Mouse (Mus musculus): ENCODE data around the gene Cryzl2. TPM values are rescaled to one million over a fixed set of nuclear protein-coding genes. Genes with fewer than 3 reads are reported as not detected.

Gene Cryzl2
- polyA plus RNA-seq, 1 experiment from 2014 or later: 28.7 TPM

GRCm38 (mm10) chr1:157516838-157517808, 58.7 kb downstream of the Cryzl2 start:
- H3K36me3 ChIP-seq (ENCODE audit: insufficient read depth, low read length): no peaks in the 10 kb centered on the region
- H3K27me3 ChIP-seq (ENCODE audit: insufficient read depth, low read length): no peaks in the 10 kb centered on the region
- no peak for ATAC-seq (ENCODE audit: low FRiP score, low TSS enrichment)
- H3K4me3 ChIP-seq (ENCODE audit: low read length): no peak overlapping the region
- H3K4me1 ChIP-seq (ENCODE audit: insufficient read depth, low read length): peaks cover 3% of the 10 kb centered on the region; the same call in 1 of the 2 replicates
- no peak overlapping the region for H3K9ac ChIP-seq (replicated peaks; ENCODE audit: low read length)
- no peak overlapping the region for H3K27ac ChIP-seq (ENCODE audit: low read length)
- no peaks in the 10 kb centered on the region for H3K9me3 ChIP-seq (ENCODE audit: low read length)
- H3K4me2 ChIP-seq (replicated peaks; ENCODE audit: low read depth, low read length): no peak overlapping the region
- 85% methylated on average over 8 of the region's 8 CpGs for WGBS

GRCm38 (mm10) chr1:157518111-157518523, 59.7 kb downstream of the Cryzl2 start:
- no peak overlapping the region for H3K4me2 ChIP-seq (replicated peaks; ENCODE audit: low read depth, low read length)
- H3K9ac ChIP-seq (replicated peaks; ENCODE audit: low read length): no peak overlapping the region
- peak; percentile 82 for ATAC-seq (ENCODE audit: low FRiP score, low TSS enrichment)
- peaks cover 3% of the 10 kb centered on the region; the same call in 1 of the 2 replicates for H3K4me1 ChIP-seq (ENCODE audit: insufficient read depth, low read length)
- no peak overlapping the region for H3K4me3 ChIP-seq (ENCODE audit: low read length)
- H3K27ac ChIP-seq (ENCODE audit: low read length): no peak overlapping the region
- no peaks in the 10 kb centered on the region for H3K9me3 ChIP-seq (ENCODE audit: low read length)
- H3K36me3 ChIP-seq (ENCODE audit: insufficient read depth, low read length): no peaks in the 10 kb centered on the region
- no peaks in the 10 kb centered on the region for H3K27me3 ChIP-seq (ENCODE audit: insufficient read depth, low read length)
- 41% methylated on average over 4 of the region's 4 CpGs for WGBS

- Histone ChIP-seq H3K4me2 (replicated peaks; ENCODE audit: low read depth, low read length) (no peak overlapping the region), H3K9me3 (ENCODE audit: low read length) (no peaks in the 10 kb centered on the region), H3K4me3 (ENCODE audit: low read length) (no peak overlapping the region), H3K4me1 (ENCODE audit: insufficient read depth, low read length) (peaks cover 3% of the 10 kb centered on the region; the same call in 1 of the 2 replicates), H3K27ac (ENCODE audit: low read length) (no peak overlapping the region), H3K36me3 (ENCODE audit: insufficient read depth, low read length) (no peaks in the 10 kb centered on the region), H3K27me3 (ENCODE audit: insufficient read depth, low read length) (no peaks in the 10 kb centered on the region), H3K9ac (replicated peaks; ENCODE audit: low read length) (no peak overlapping the region)
- ATAC-seq (ENCODE audit: low FRiP score, low TSS enrichment): no peak
- 84% methylated on average over 2 of the region's 2 CpGs for WGBS
These were observed 61.0 kb downstream of the Cryzl2 start for GRCm38 (mm10) chr1:157519396-157519795.

GRCm38 (mm10) chr1:157522322-157522721, 63.9 kb downstream of the Cryzl2 start:
- Histone ChIP-seq H3K27me3 (ENCODE audit: insufficient read depth, low read length) (no peaks in the 10 kb centered on the region), H3K4me2 (replicated peaks; ENCODE audit: low read depth, low read length) (no peak overlapping the region), H3K27ac (ENCODE audit: low read length) (no peak overlapping the region), H3K4me1 (ENCODE audit: insufficient read depth, low read length) (peaks cover 3% of the 10 kb centered on the region; the same call in 1 of the 2 replicates), H3K4me3 (ENCODE audit: low read length) (no peak overlapping the region), H3K9ac (replicated peaks; ENCODE audit: low read length) (no peak overlapping the region), H3K9me3 (ENCODE audit: low read length) (no peaks in the 10 kb centered on the region), H3K36me3 (ENCODE audit: insufficient read depth, low read length) (no peaks in the 10 kb centered on the region)
- WGBS: 91% methylated on average over 5 of the region's 5 CpGs
- ATAC-seq (ENCODE audit: low FRiP score, low TSS enrichment): no peak

- 85% methylated on average over 7 of the region's 7 CpGs for WGBS
- H3K27ac ChIP-seq (ENCODE audit: low read length): no peak overlapping the region
- H3K4me3 ChIP-seq (ENCODE audit: low read length): no peak overlapping the region
- no peaks in the 10 kb centered on the region for H3K36me3 ChIP-seq (ENCODE audit: insufficient read depth, low read length)
- H3K27me3 ChIP-seq (ENCODE audit: insufficient read depth, low read length): no peaks in the 10 kb centered on the region
- H3K4me1 ChIP-seq (ENCODE audit: insufficient read depth, low read length): no peaks in the 10 kb centered on the region
- H3K9me3 ChIP-seq (ENCODE audit: low read length): no peaks in the 10 kb centered on the region
- no peak for ATAC-seq (ENCODE audit: low FRiP score, low TSS enrichment)
- H3K4me2 ChIP-seq (replicated peaks; ENCODE audit: low read depth, low read length): no peak overlapping the region
- no peak overlapping the region for H3K9ac ChIP-seq (replicated peaks; ENCODE audit: low read length)
These were observed 66.4 kb downstream of the Cryzl2 start for GRCm38 (mm10) chr1:157524775-157525174.

- 86% methylated on average over 16 of the region's 16 CpGs for WGBS
- ATAC-seq (ENCODE audit: low FRiP score, low TSS enrichment): peak; percentile 54; the same call in 1 of the 2 replicates
- Histone ChIP-seq H3K9me3 (ENCODE audit: low read length) (no peaks in the 10 kb centered on the region), H3K27me3 (ENCODE audit: insufficient read depth, low read length) (no peaks in the 10 kb centered on the region), H3K9ac (replicated peaks; ENCODE audit: low read length) (no peak overlapping the region), H3K4me3 (ENCODE audit: low read length) (no peak overlapping the region), H3K36me3 (ENCODE audit: insufficient read depth, low read length) (no peaks in the 10 kb centered on the region), H3K4me1 (ENCODE audit: insufficient read depth, low read length) (no peaks in the 10 kb centered on the region), H3K4me2 (replicated peaks; ENCODE audit: low read depth, low read length) (no peak overlapping the region), H3K27ac (ENCODE audit: low read length) (no peak overlapping the region)
These were observed 67.4 kb downstream of the Cryzl2 start for GRCm38 (mm10) chr1:157525692-157526354.

- no peaks in the 10 kb centered on the region for H3K4me1 ChIP-seq (ENCODE audit: insufficient read depth, low read length)
- ATAC-seq (ENCODE audit: low FRiP score, low TSS enrichment): no peak
- H3K4me3 ChIP-seq (ENCODE audit: low read length): no peak overlapping the region
- no peaks in the 10 kb centered on the region for H3K36me3 ChIP-seq (ENCODE audit: insufficient read depth, low read length)
- no peak overlapping the region for H3K4me2 ChIP-seq (replicated peaks; ENCODE audit: low read depth, low read length)
- no peaks in the 10 kb centered on the region for H3K27me3 ChIP-seq (ENCODE audit: insufficient read depth, low read length)
- H3K9me3 ChIP-seq (ENCODE audit: low read length): no peaks in the 10 kb centered on the region
- no peak overlapping the region for H3K27ac ChIP-seq (ENCODE audit: low read length)
- 70% methylated on average over 5 of the region's 5 CpGs for WGBS
- H3K9ac ChIP-seq (replicated peaks; ENCODE audit: low read length): no peak overlapping the region
These were observed 68.2 kb downstream of the Cryzl2 start for GRCm38 (mm10) chr1:157526625-157527024.

- no peak overlapping the region for H3K27ac ChIP-seq (ENCODE audit: low read length)
These were observed 74.6 kb downstream of the Cryzl2 start for GRCm38 (mm10) chr1:157532826-157533460.

GRCm38 (mm10) chr1:157535571-157535970, 77.2 kb downstream of the Cryzl2 start:
- Histone ChIP-seq H3K9me3 (ENCODE audit: low read length) (no peaks in the 10 kb centered on the region), H3K27me3 (ENCODE audit: insufficient read depth, low read length) (no peaks in the 10 kb centered on the region), H3K4me3 (ENCODE audit: low read length) (no peak overlapping the region), H3K36me3 (ENCODE audit: insufficient read depth, low read length) (no peaks in the 10 kb centered on the region), H3K4me2 (replicated peaks; ENCODE audit: low read depth, low read length) (no peak overlapping the region), H3K9ac (replicated peaks; ENCODE audit: low read length) (no peak overlapping the region), H3K27ac (ENCODE audit: low read length) (no peak overlapping the region), H3K4me1 (ENCODE audit: insufficient read depth, low read length) (no peaks in the 10 kb centered on the region)
- ATAC-seq (ENCODE audit: low FRiP score, low TSS enrichment): no peak
- WGBS: 81% methylated on average over 1 of the region's 1 CpGs

More at GRCm38 (mm10) chr1:157532826-157533460, 74.6 kb downstream of the Cryzl2 start:
- Histone ChIP-seq H3K27me3 (ENCODE audit: insufficient read depth, low read length) (no peaks in the 10 kb centered on the region), H3K9me3 (ENCODE audit: low read length) (no peaks in the 10 kb centered on the region), H3K4me1 (ENCODE audit: insufficient read depth, low read length) (no peaks in the 10 kb centered on the region), H3K9ac (replicated peaks; ENCODE audit: low read length) (no peak overlapping the region), H3K4me2 (replicated peaks; ENCODE audit: low read depth, low read length) (no peak overlapping the region), H3K4me3 (ENCODE audit: low read length) (no peak overlapping the region), H3K36me3 (ENCODE audit: insufficient read depth, low read length) (no peaks in the 10 kb centered on the region)
- WGBS: 49% methylated on average over 8 of the region's 8 CpGs
- ATAC-seq (ENCODE audit: low FRiP score, low TSS enrichment): no peak
